Mouse (Mus musculus) lung, adult 2 months (tissue): Measurements from ENCODE around the gene Tmem11. TPM values are rescaled to one million over a fixed set of nuclear protein-coding genes. Genes with fewer than 3 reads are reported as not detected.

Experiments
- DNase-seq: peaks from one replicate; pipeline ENCODE4 v3.0.0; 2022
- H3K4me1 ChIP-seq: fragments of 200-500 bp; 2 replicates; pipeline ENCODE4 v1.6.1; 2011; ENCODE audit warnings: low read length; ENCODE audit not compliant: control insufficient read depth, insufficient read depth
- H3K4me3 ChIP-seq: fragments of 200-500 bp; replicated peaks from 2 replicates; pipeline ENCODE3; 2011; ENCODE audit warnings: low read depth, mild to moderate bottlenecking, control low read depth, low read length; ENCODE audit errors: extremely low read depth
- CTCF ChIP-seq: fragments of 200-500 bp; IDR thresholded peaks from 2 replicates; pipeline ENCODE4 v1.5.1; 2011; ENCODE audit warnings: mild to moderate bottlenecking, low read length, control low read depth; ENCODE audit not compliant: insufficient read depth
- POLR2A ChIP-seq: fragments of 200-500 bp; IDR thresholded peaks from 2 replicates; pipeline ENCODE4 v1.6.1; 2011; ENCODE audit warnings: low read depth, mild to moderate bottlenecking, control low read depth, low read length, borderline replicate concordance; ENCODE audit errors: extremely low read depth
- WGBS: fragments of 180-500 bp; shearing (Covaris S2); methylation state at CpG from one replicate; pipeline ENCODE4 v1.1.7; 2018; 5-methylcytosine and 5-hydroxymethylcytosine counted together
- polyA plus RNA-seq: library from polyadenylated mRNA; depleted of rRNA; stranded (reverse); fragments of >200 nt; gene quantifications from 2 replicates; pipeline ENCODE4 v1.2.3, GENCODE M21; 2012; rRNA removed

Tmem11 gene
- polyA plus RNA-seq = 46.6 and 63.4 TPM in 2 replicates

- H3K4me3 ChIP-seq = peak within 1 kb of the TSS; percentile 85
- TF ChIP-seq CTCF = no peak
- TF ChIP-seq POLR2A = peak; percentile 76; the same call in 1 of the 2 replicates
- DNase-seq = peak; percentile 89
- WGBS = under 1% methylated on average over 62 of the region's 62 CpGs
- peaks cover 11% of the 10 kb centered on the region for H3K4me1 ChIP-seq
These were observed at the start of gene Tmem11 for GRCm38 (mm10) chr11:60878675-60879294. Gene Tmem11 (minus strand): TSS chr11:60879272.

GRCm38 (mm10) chr11:60927264-60927663 is 48.2 kb upstream of the Tmem11 start:
- Histone ChIP-seq H3K4me1 (peaks cover 10% of the 10 kb centered on the region; the same call in 1 of the 2 replicates), H3K4me3 (no peak overlapping the region)
- DNase-seq = peak; percentile 85
- TF ChIP-seq CTCF = peak; percentile 90
- no peak for TF ChIP-seq POLR2A
- under 1% methylated on average over 9 of the region's 9 CpGs for WGBS

GRCm38 (mm10) chr11:60924981-60925380 is 45.9 kb upstream of the Tmem11 start:
- Histone ChIP-seq H3K4me1 (0 out of 2 replicates have a peak, but pooled peaks cover 4% of the 10 kb centered on the region), H3K4me3 (no peak overlapping the region)
- no peak for DNase-seq
- WGBS = 74% methylated on average over 1 of the region's 1 CpGs
- TF ChIP-seq CTCF = no peak
- TF ChIP-seq POLR2A = no peak

- H3K4me1 ChIP-seq = 0 out of 2 replicates have a peak, but pooled peaks cover 4% of the 10 kb centered on the region
- WGBS = 49% methylated on average over 6 of the region's 6 CpGs
- no peak for TF ChIP-seq POLR2A
- TF ChIP-seq CTCF = no peak
- no peak for DNase-seq
- H3K4me3 ChIP-seq = no peak overlapping the region
These were observed 45.4 kb upstream of the Tmem11 start for GRCm38 (mm10) chr11:60924498-60924897.

GRCm38 (mm10) chr11:60922964-60923363 is 43.9 kb upstream of the Tmem11 start:
- DNase-seq = no peak
- TF ChIP-seq POLR2A (no peak), CTCF (no peak)
- H3K4me1 ChIP-seq = 0 out of 2 replicates have a peak, but pooled peaks cover 4% of the 10 kb centered on the region
- no peak overlapping the region for H3K4me3 ChIP-seq
- WGBS = 83% methylated on average over 5 of the region's 5 CpGs

- Histone ChIP-seq H3K4me3 (no peak overlapping the region), H3K4me1 (no peaks in the 10 kb centered on the region)
- TF ChIP-seq CTCF (no peak), POLR2A (no peak)
- no peak for DNase-seq
- 83% methylated on average over 1 of the region's 1 CpGs for WGBS
These were observed 43.1 kb upstream of the Tmem11 start for GRCm38 (mm10) chr11:60922195-60922594.

GRCm38 (mm10) chr11:60920021-60920420 is 40.9 kb upstream of the Tmem11 start:
- no peak for DNase-seq
- no peak overlapping the region for H3K4me3 ChIP-seq
- TF ChIP-seq CTCF (no peak), POLR2A (no peak)
- no peaks in the 10 kb centered on the region for H3K4me1 ChIP-seq
- 67% methylated on average over 2 of the region's 2 CpGs for WGBS

- WGBS = 65% methylated on average over 4 of the region's 4 CpGs
- TF ChIP-seq CTCF = no peak
- no peak for TF ChIP-seq POLR2A
- DNase-seq = no peak
- H3K4me3 ChIP-seq = no peak overlapping the region
- peaks cover 12% of the 10 kb centered on the region for H3K4me1 ChIP-seq
These were observed 36.1 kb upstream of the Tmem11 start for GRCm38 (mm10) chr11:60915201-60915600.

- WGBS = 30% methylated on average over 7 of the region's 7 CpGs
- no peak for TF ChIP-seq CTCF
- no peak for TF ChIP-seq POLR2A
- no peak for DNase-seq
- Histone ChIP-seq H3K4me1 (peaks cover 16% of the 10 kb centered on the region), H3K4me3 (peak within 1 kb of the TSS; percentile 74)
These were observed 35.4 kb upstream of the Tmem11 start, which contains the start of gene Natd1 for GRCm38 (mm10) chr11:60914491-60914890. Gene Natd1 (minus strand): TSS chr11:60914750.

GRCm38 (mm10) chr11:60913301-60914196 is 34.5 kb upstream of the Tmem11 start:
- WGBS = under 1% methylated on average over 86 of the region's 86 CpGs
- peak; percentile 46; the same call in 1 of the 2 replicates for TF ChIP-seq POLR2A
- no peak for TF ChIP-seq CTCF

More at GRCm38 (mm10) chr11:60913301-60914196, 34.5 kb upstream of the Tmem11 start:
- H3K4me3 ChIP-seq = peak overlapping the region; percentile 74
- DNase-seq = peak; percentile 92
- H3K4me1 ChIP-seq = peaks cover 16% of the 10 kb centered on the region
